19 mouse cellular contexts compared by ENCODE assay signal in the genomic region with DNA sequence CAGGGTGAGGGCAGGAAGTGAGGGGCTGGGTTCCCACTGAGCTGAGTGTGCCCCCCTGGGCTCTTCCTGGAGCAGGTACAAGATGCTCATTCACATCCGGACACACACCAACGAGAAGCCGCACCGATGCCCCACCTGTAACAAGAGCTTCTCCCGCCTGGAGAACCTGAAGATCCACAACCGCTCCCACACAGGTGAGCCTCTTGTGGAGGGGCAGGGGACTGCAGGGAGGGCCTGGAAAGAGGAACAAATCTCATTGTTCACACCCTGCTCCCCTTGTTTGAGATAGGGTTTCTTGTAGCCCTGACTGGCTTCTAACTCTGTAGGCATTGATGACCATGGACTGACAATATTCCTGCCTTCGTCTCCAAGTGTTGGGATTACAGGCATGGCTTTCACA. TPM values are rescaled to one million over a fixed set of nuclear protein-coding genes. Genes with fewer than 3 reads are reported as not detected.
DNase-seq lines count a peak whose midpoint lies in the region; ATAC-seq and TF ChIP-seq lines count a peak whose summit lies in the region.
"Had no signal": no experiment of that assay in that cellular context is flagged by ENCODE, and none has a peak within 500 bp of the region (broad histone marks: within the 10 kb centered on the region; RNA-seq: fewer than 3 reads in every experiment).

No protein-coding gene starts in this region.

- 92% methylated on average over 7 of the region's 7 CpGs for WGBS in intestine, postnatal 0 days
- WGBS in intestine, embryonic 15.5 days = 92% methylated on average over 7 of the region's 7 CpGs
- 91% methylated on average over 7 of the region's 7 CpGs for WGBS in lung, embryonic 14.5 days

- H3K79me2 ChIP-seq in MEL (ENCODE audit: control insufficient read depth, insufficient read depth, low read length, poor library complexity) = no peaks in the 10 kb centered on the region

- peaks cover 6% of the 10 kb centered on the region for H3K4me1 ChIP-seq in intestine, postnatal 0 days (replicated peaks; ENCODE audit: control insufficient read depth, insufficient read depth, low read length)
- peaks cover 21% of the 10 kb centered on the region for H3K4me1 ChIP-seq in intestine, embryonic 15.5 days (replicated peaks)
- peaks cover 5% of the 10 kb centered on the region for H3K4me1 ChIP-seq in lung, embryonic 14.5 days (ENCODE audit: insufficient read depth)
- H3K4me1 ChIP-seq in MEL (ENCODE audit: control insufficient read depth in 1 of 2, insufficient read depth in 2 of 2, low read length in 2 of 2) = no peaks in the 10 kb centered on the region

- no peak for ATAC-seq in intestine, postnatal 0 days
- no peak for ATAC-seq in intestine, embryonic 15.5 days
- ATAC-seq in lung, embryonic 14.5 days (ENCODE audit: insufficient read depth) = no peak
- ATAC-seq: inflammation-experienced regulatory T-cells, adult 6 months had no signal

- H3K27me3 ChIP-seq in intestine, postnatal 0 days (replicated peaks; ENCODE audit: control insufficient read depth, insufficient read depth, low read length) = no peaks in the 10 kb centered on the region
- H3K27me3 ChIP-seq in intestine, embryonic 15.5 days (replicated peaks) = no peaks in the 10 kb centered on the region
- H3K27me3 ChIP-seq in lung, embryonic 14.5 days (ENCODE audit: insufficient read depth, low read length) = no peaks in the 10 kb centered on the region
- H3K27me3 ChIP-seq in MEL (ENCODE audit: control insufficient read depth in 1 of 2, insufficient read depth in 2 of 2, low read length in 2 of 2) = no peaks in the 10 kb centered on the region
- H3K27me3 ChIP-seq: lung, embryonic 15.5 days had no signal

- no peak overlapping the region for H3K27ac ChIP-seq in intestine, postnatal 0 days (ENCODE audit: low read depth, low read length)
- no peak overlapping the region for H3K27ac ChIP-seq in intestine, embryonic 15.5 days
- no peak overlapping the region for H3K27ac ChIP-seq in lung, embryonic 14.5 days (ENCODE audit: low read depth)
- no peak overlapping the region for H3K27ac ChIP-seq in MEL (ENCODE audit: control insufficient read depth, low read depth, low read length)
- H3K27ac ChIP-seq: forebrain, embryonic 10.5 days; hindbrain, embryonic 10.5 days; lung, embryonic 15.5 days had no signal

- H3K36me3 ChIP-seq in intestine, postnatal 0 days (ENCODE audit: control insufficient read depth, insufficient read depth) = peaks cover 48% of the 10 kb centered on the region
- peaks cover 38% of the 10 kb centered on the region for H3K36me3 ChIP-seq in intestine, embryonic 15.5 days
- H3K36me3 ChIP-seq in lung, embryonic 14.5 days (ENCODE audit: insufficient read depth) = peaks cover 76% of the 10 kb centered on the region
- H3K36me3 ChIP-seq in MEL (ENCODE audit: control insufficient read depth in 1 of 2, insufficient read depth in 2 of 2, low read length in 2 of 2) = no peaks in the 10 kb centered on the region; a peak in 1 of 4 replicates

- no peak for TF ChIP-seq EP300 in MEL (IDR thresholded peaks at IDR 0.05; ENCODE audit: low read depth in 1 of 2, low read length in 2 of 2)

- no peak overlapping the region for H3K4me2 ChIP-seq in intestine, postnatal 0 days (replicated peaks; ENCODE audit: low read depth)
- no peak overlapping the region for H3K4me2 ChIP-seq in intestine, embryonic 15.5 days (replicated peaks)
- no peak overlapping the region for H3K4me2 ChIP-seq in lung, embryonic 14.5 days
- H3K4me2 ChIP-seq: lung, embryonic 15.5 days had no signal

- H3K9ac ChIP-seq in intestine, postnatal 0 days (ENCODE audit: low read depth, low read length) = no peak overlapping the region
- H3K9ac ChIP-seq in intestine, embryonic 15.5 days = no peak overlapping the region
- no peak overlapping the region for H3K9ac ChIP-seq in lung, embryonic 14.5 days
- H3K9ac ChIP-seq in MEL (ENCODE audit: control insufficient read depth, low read depth, low read length, poor library complexity, severe bottlenecking) = no peak overlapping the region
- H3K9ac ChIP-seq: lung, embryonic 15.5 days had no signal

- no peaks in the 10 kb centered on the region for H3K9me3 ChIP-seq in intestine, postnatal 0 days (ENCODE audit: control insufficient read depth)
- no peaks in the 10 kb centered on the region for H3K9me3 ChIP-seq in intestine, embryonic 15.5 days
- no peaks in the 10 kb centered on the region for H3K9me3 ChIP-seq in lung, embryonic 14.5 days (ENCODE audit: low read depth, low read length)
- no peaks in the 10 kb centered on the region for H3K9me3 ChIP-seq in MEL (replicated peaks; ENCODE audit: insufficient read depth, low read length)
- H3K9me3 ChIP-seq: forebrain, embryonic 10.5 days; hindbrain, embryonic 10.5 days; lung, embryonic 15.5 days had no signal

- peak; percentile 37; the same call in 1 of the 2 replicates for TF ChIP-seq CTCF in intestine, postnatal 0 days (IDR thresholded peaks at IDR 0.05; ENCODE audit: low read depth)
- TF ChIP-seq CTCF in lung, embryonic 14.5 days (IDR thresholded peaks at IDR 0.05; ENCODE audit: low read depth) = peak; percentile 37
- TF ChIP-seq CTCF in MEL (IDR thresholded peaks at IDR 0.05 in 2 of 3, conservative IDR thresholded peaks at IDR 0.05 in 1 of 3; ENCODE audit: control insufficient read depth in 1 of 3, insufficient read depth in 1 of 3, low read depth in 2 of 3, low read length in 3 of 3, poor library complexity in 1 of 3, severe bottlenecking in 1 of 3) = peak in 2 of 3 experiments; percentile 21 to 29; a peak in 2 of 6 replicates

- TF ChIP-seq POLR2A in MEL (IDR thresholded peaks at IDR 0.05; ENCODE audit: control insufficient read depth in 1 of 2, insufficient read depth in 1 of 2, low read depth in 1 of 2, low read length in 2 of 2, poor library complexity in 1 of 2) = no peak

- no peak for DNase-seq in lung, embryonic 14.5 days
- no peak for DNase-seq in lung, postnatal 4 days
- peak; percentile 45 for DNase-seq in MEL (ENCODE audit: low read depth, low spot score)
- no peak for DNase-seq in adrenal gland, postnatal 14 days
- DNase-seq in retina, embryonic 14.5 days (ENCODE audit: low spot score) = no peak
- DNase-seq: B cell, adult 2 months; cerebellum, adult 2 months; cerebellum, postnatal 36 days; layer of hippocampus, postnatal 36 days; midbrain, embryonic 14.5 days; thymus, postnatal 36 days had no signal

- no peak for TF ChIP-seq RAD21 in MEL (IDR thresholded peaks at IDR 0.05; ENCODE audit: low read depth, low read length)

- H3K4me3 ChIP-seq in intestine, postnatal 0 days (ENCODE audit: low read depth, low read length) = no peak overlapping the region
- H3K4me3 ChIP-seq in intestine, embryonic 15.5 days (replicated peaks) = no peak overlapping the region
- H3K4me3 ChIP-seq in lung, embryonic 14.5 days (ENCODE audit: low read depth, low read length) = no peak overlapping the region
- no peak overlapping the region for H3K4me3 ChIP-seq in MEL (ENCODE audit: control insufficient read depth in 1 of 2, insufficient read depth in 1 of 2, low read depth in 2 of 2, low read length in 2 of 2)
- H3K4me3 ChIP-seq: forebrain, embryonic 10.5 days; hindbrain, embryonic 10.5 days; lung, embryonic 15.5 days; myocyte had no signal

RNA-seq across cellular contexts. Expression of gene Pam16, which starts 13.1 kb away (rescaled TPM):
- 63.3 and 72.1 TPM in 2 replicates for polyA plus RNA-seq in intestine, postnatal 0 days (2015; fragmentation: Nextera tagmentation; extraction: Ambion mirVana)
- 74.5 and 84.3 TPM in 2 replicates for polyA plus RNA-seq in intestine, embryonic 15.5 days (2015; fragmentation: Nextera tagmentation; extraction: Ambion mirVana)
- 81.9 and 86.3 TPM in 2 replicates for polyA plus RNA-seq in lung, embryonic 14.5 days (2014; fragmentation: Nextera tagmentation; extraction: Ambion mirVana)
- 115 and 121 TPM in 2 replicates for total RNA-seq in MEL (2012; rRNA removed)
- polyA plus RNA-seq in MEL (2012; ENCODE audit: insufficient read depth in 1 of 2, insufficient read length in 2 of 2, low read depth in 1 of 2, low replicate concordance in 2 of 2, missing spikeins in 1 of 2) = 10 to 100 TPM in 1 of 2 experiments, not detected in 1; 13.6 TPM
- total RNA-seq in adrenal gland, postnatal 14 days (2021) = 108 and 140 TPM in 2 replicates

RNA-seq across cellular contexts. Expression of gene Glis2, which starts 17.2 kb away (rescaled TPM):
- polyA plus RNA-seq in intestine, postnatal 0 days (2015; fragmentation: Nextera tagmentation; extraction: Ambion mirVana) = 9.2 and 10.5 TPM in 2 replicates
- 21.4 and 23.5 TPM in 2 replicates for polyA plus RNA-seq in intestine, embryonic 15.5 days (2015; fragmentation: Nextera tagmentation; extraction: Ambion mirVana)
- polyA plus RNA-seq in lung, embryonic 14.5 days (2014; fragmentation: Nextera tagmentation; extraction: Ambion mirVana) = 24.4 and 29.2 TPM in 2 replicates
- total RNA-seq in MEL (2012; rRNA removed) = 0.42 and 0.62 TPM in 2 replicates
- 1 to 10 TPM in 1 of 2 experiments, not detected in 1; 5.0 TPM for polyA plus RNA-seq in MEL (2012; ENCODE audit: insufficient read depth in 1 of 2, insufficient read length in 2 of 2, low read depth in 1 of 2, low replicate concordance in 2 of 2, missing spikeins in 1 of 2)
- 23.7 and 25.1 TPM in 2 replicates for total RNA-seq in adrenal gland, postnatal 14 days (2021)

RNA-seq across cellular contexts. Expression of gene Vasn, which starts 28.1 kb away (rescaled TPM):
- polyA plus RNA-seq in intestine, postnatal 0 days (2015; fragmentation: Nextera tagmentation; extraction: Ambion mirVana) = 5.0 and 5.3 TPM in 2 replicates
- polyA plus RNA-seq in intestine, embryonic 15.5 days (2015; fragmentation: Nextera tagmentation; extraction: Ambion mirVana) = 14.1 and 15.1 TPM in 2 replicates
- polyA plus RNA-seq in lung, embryonic 14.5 days (2014; fragmentation: Nextera tagmentation; extraction: Ambion mirVana) = 23.1 and 23.5 TPM in 2 replicates
- total RNA-seq in MEL (2012; rRNA removed) = 0.16 and 0.19 TPM in 2 replicates
- 1 to 10 TPM in 1 of 2 experiments, not detected in 1; 3.1 TPM for polyA plus RNA-seq in MEL (2012; ENCODE audit: insufficient read depth in 1 of 2, insufficient read length in 2 of 2, low read depth in 1 of 2, low replicate concordance in 2 of 2, missing spikeins in 1 of 2)
- 11.4 and 14.9 TPM in 2 replicates for total RNA-seq in adrenal gland, postnatal 14 days (2021)
- total RNA-seq: megakaryocyte, adult 5-6 weeks had no signal

RNA-seq across cellular contexts. Expression of gene Dnaja3, which starts 28.1 kb away (rescaled TPM):
- 37.9 and 38.6 TPM in 2 replicates for polyA plus RNA-seq in intestine, postnatal 0 days (2015; fragmentation: Nextera tagmentation; extraction: Ambion mirVana)
- 86.5 and 92.1 TPM in 2 replicates for polyA plus RNA-seq in intestine, embryonic 15.5 days (2015; fragmentation: Nextera tagmentation; extraction: Ambion mirVana)
- polyA plus RNA-seq in lung, embryonic 14.5 days (2014; fragmentation: Nextera tagmentation; extraction: Ambion mirVana) = 58.7 and 59.3 TPM in 2 replicates
- total RNA-seq in MEL (2012; rRNA removed) = 90.7 and 94.3 TPM in 2 replicates
- 10 to 100 TPM in 1 of 2 experiments, not detected in 1; 91.8 TPM for polyA plus RNA-seq in MEL (2012; ENCODE audit: insufficient read depth in 1 of 2, insufficient read length in 2 of 2, low read depth in 1 of 2, low replicate concordance in 2 of 2, missing spikeins in 1 of 2)
- 166 and 173 TPM in 2 replicates for total RNA-seq in adrenal gland, postnatal 14 days (2021)

RNA-seq across cellular contexts. Expression of gene Tfap4, which starts 52.0 kb away (rescaled TPM):
- 9.3 and 10.8 TPM in 2 replicates for polyA plus RNA-seq in intestine, postnatal 0 days (2015; fragmentation: Nextera tagmentation; extraction: Ambion mirVana)
- polyA plus RNA-seq in intestine, embryonic 15.5 days (2015; fragmentation: Nextera tagmentation; extraction: Ambion mirVana) = 27.9 and 28.8 TPM in 2 replicates
- 23.0 and 24.1 TPM in 2 replicates for polyA plus RNA-seq in lung, embryonic 14.5 days (2014; fragmentation: Nextera tagmentation; extraction: Ambion mirVana)
- 26.2 and 26.3 TPM in 2 replicates for total RNA-seq in MEL (2012; rRNA removed)
- polyA plus RNA-seq in MEL (2012; ENCODE audit: insufficient read depth in 1 of 2, insufficient read length in 2 of 2, low read depth in 1 of 2, low replicate concordance in 2 of 2, missing spikeins in 1 of 2) = 100 to 1,000 TPM in 1 of 2 experiments, 10 to 100 TPM in 1; 40.3 to 217 TPM
- total RNA-seq in adrenal gland, postnatal 14 days (2021) = 5.7 and 9.2 TPM in 2 replicates
